Mouse (Mus musculus) retina, embryonic 14.5 days (tissue): ENCODE results near the gene St3gal2.
"Not testable (repeated sequence)": the region's sequence is repeated elsewhere in the genome, so short reads cannot be mapped to it uniquely, and the experiment has no call there.

Experiments
- DNase-seq: peaks from one replicate; pipeline ENCODE4 v3.0.0-alpha.2; 2015; ENCODE audit warnings: low spot score

Gene St3gal2

GRCm38 (mm10) chr8:110996641-110997430 is 77.1 kb downstream of the St3gal2 start:
- DNase-seq: peak; percentile 11

- DNase-seq: peak; percentile 88
Observed at GRCm38 (mm10) chr8:110997547-110998531, 78.1 kb downstream of the St3gal2 start, which contains the start of gene Ddx19a. Gene Ddx19a (minus strand): TSS chr8:110997800.

GRCm38 (mm10) chr8:111010230-111010991 is 90.7 kb downstream of the St3gal2 start:
- DNase-seq: not testable (repeated sequence)
